Mouse (Mus musculus) fibroblast of lung, adult 2 months (primary cell): ENCODE data around the gene Fam110a.

Source experiments
- DNase-seq: peaks from one replicate; pipeline ENCODE4 v3.0.0-alpha.2; 2011; ENCODE audit warnings: low read depth

Fam110a gene

DNA sequence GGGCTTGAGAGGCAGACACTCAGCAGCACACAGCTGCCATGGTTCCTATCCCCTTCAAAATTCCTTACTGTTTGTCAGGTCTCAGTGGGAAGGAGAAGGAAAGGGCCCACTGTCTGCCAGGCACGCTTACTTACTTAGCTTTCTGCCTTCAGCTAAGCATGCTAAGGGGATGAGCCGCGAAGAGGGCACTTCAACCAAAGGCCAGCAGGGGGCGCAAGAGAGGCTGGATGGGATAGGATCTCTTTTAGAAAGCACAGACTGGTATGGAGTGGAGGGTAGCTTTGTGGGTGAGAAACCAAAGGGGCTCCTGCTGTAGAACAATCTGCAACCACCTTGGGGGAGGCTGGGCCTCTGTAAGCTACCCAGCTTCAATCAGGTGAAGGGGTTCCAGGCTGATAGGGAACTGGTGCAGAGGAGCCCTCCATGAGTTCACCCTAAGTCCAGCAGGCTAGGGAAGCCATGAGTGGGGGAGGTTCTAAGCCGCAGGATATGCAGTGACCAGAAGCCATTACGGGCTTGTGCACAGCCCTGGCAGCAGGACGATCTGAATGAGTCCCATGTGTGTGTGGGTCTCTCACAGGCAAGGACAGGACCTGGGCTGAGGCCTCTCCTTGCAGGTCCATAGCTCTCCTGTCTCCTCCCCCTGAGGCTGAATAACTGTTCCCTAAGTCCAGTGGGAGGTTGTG is 49.5 kb downstream of the Fam110a start:
- no peak for DNase-seq

- no peak for DNase-seq
Observed at GRCm38 (mm10) chr2:151927103-151927502, 52.9 kb downstream of the Fam110a start.

- DNase-seq = no peak
Observed at GRCm38 (mm10) chr2:151925715-151926114, 54.3 kb downstream of the Fam110a start.

GRCm38 (mm10) chr2:151924276-151924675 is 55.7 kb downstream of the Fam110a start:
- DNase-seq = no peak

- no peak for DNase-seq
Observed at GRCm38 (mm10) chr2:151921596-151921995, 58.4 kb downstream of the Fam110a start.

- no peak for DNase-seq
Observed at GRCm38 (mm10) chr2:151921068-151921467, 59.0 kb downstream of the Fam110a start.
